Comparison of ENCODE assay signal across 34 mouse cellular contexts in genomic region chr1:134577384-134578120, GRCm38 (mm10). TPM values are rescaled to one million over a fixed set of nuclear protein-coding genes. Genes with fewer than 3 reads are reported as not detected.
DNase-seq lines count a peak whose midpoint lies in the region; ATAC-seq and TF ChIP-seq lines count a peak whose summit lies in the region.
"Had no signal": no experiment of that assay in that cellular context is flagged by ENCODE, and none has a peak within 500 bp of the region (broad histone marks: within the 10 kb centered on the region; RNA-seq: fewer than 3 reads in every experiment).

No protein-coding gene starts in this region.

- peaks cover 2% of the 10 kb centered on the region; the same call in 1 of the 2 replicates for H3K36me3 ChIP-seq in ES-E14 (ENCODE audit: control insufficient read depth, insufficient read depth, low read length, poor library complexity, severe bottlenecking)
- no peaks in the 10 kb centered on the region for H3K36me3 ChIP-seq in midbrain, embryonic 13.5 days
- H3K36me3 ChIP-seq: hindbrain, embryonic 12.5 days; hindbrain, embryonic 15.5 days had no signal

- TF ChIP-seq POLR2A in cerebellum, adult 2 months (IDR thresholded peaks at IDR 0.05; ENCODE audit: borderline replicate concordance, insufficient read depth, low read length) = no peak

- H3K4me1 ChIP-seq in cerebellum, adult 2 months (ENCODE audit: control insufficient read depth, insufficient read depth, low read length) = peaks cover 10% of the 10 kb centered on the region
- H3K4me1 ChIP-seq in ES-E14 (ENCODE audit: control insufficient read depth in 2 of 2, insufficient read depth in 2 of 2, low read length in 2 of 2, poor library complexity in 1 of 2) = peaks cover 10 to 22% of the 10 kb centered on the region in 2 experiments; a peak in 3 of 4 replicates
- peaks cover 10% of the 10 kb centered on the region for H3K4me1 ChIP-seq in midbrain, embryonic 13.5 days (replicated peaks)

- DNase-seq in cerebellum, adult 2 months = peak; percentile 41 to 61
- no peak for DNase-seq in cerebellum, adult 9-10 months
- peak; percentile 66 for DNase-seq in heart, adult 11 months
- no peak for DNase-seq in heart, adult 8-10 months (ENCODE audit: low spot score)
- DNase-seq in ES-E14 (ENCODE audit: low read depth, low spot score) = no peak
- DNase-seq in kidney, postnatal 25 days = no peak
- DNase-seq: adrenal gland, postnatal 10 days; adrenal gland, postnatal 36 days; cerebellum, adult 8-10 months; cerebellum, postnatal 14 days; forebrain, postnatal 0 days; gastrocnemius, postnatal 25 days; heart, adult 2 months; kidney, adult 2 months had no signal

- H3K27ac ChIP-seq in cerebellum, adult 2 months (ENCODE audit: insufficient read depth, low read length) = peak overlapping the region; percentile 28; the same call in 1 of the 2 replicates
- no peak overlapping the region for H3K27ac ChIP-seq in ES-E14 (ENCODE audit: insufficient read depth, low read depth, low read length, poor library complexity, severe bottlenecking)
- no peak overlapping the region for H3K27ac ChIP-seq in midbrain, embryonic 13.5 days
- H3K27ac ChIP-seq: forebrain, embryonic 10.5 days; heart, adult 2 months; hindbrain, embryonic 12.5 days; hindbrain, embryonic 15.5 days had no signal

- no peak overlapping the region for H3K4me2 ChIP-seq in midbrain, embryonic 13.5 days (replicated peaks)
- H3K4me2 ChIP-seq: heart, embryonic 11.5 days; hindbrain, embryonic 12.5 days; hindbrain, embryonic 15.5 days had no signal

- in situ Hi-C loops in ES-E14 (cut with MboI; ENCODE audit: low sequenced_read_pairs in 2 of 2, unreplicated experiment in 2 of 2) = no loop called here

- no peaks in the 10 kb centered on the region for H3K9me3 ChIP-seq in ES-E14 (ENCODE audit: control insufficient read depth, insufficient read depth, low read depth, low read length)
- no peaks in the 10 kb centered on the region for H3K9me3 ChIP-seq in midbrain, embryonic 13.5 days
- H3K9me3 ChIP-seq: forebrain, embryonic 10.5 days; hindbrain, embryonic 12.5 days; hindbrain, embryonic 15.5 days had no signal

- no peak for TF ChIP-seq CTCF in cerebellum, adult 2 months (IDR thresholded peaks at IDR 0.05; ENCODE audit: borderline replicate concordance, insufficient read depth, low read depth, low read length)

- no peak overlapping the region for H3K9ac ChIP-seq in ES-E14 (ENCODE audit: insufficient read depth, low read depth, low read length, poor library complexity, severe bottlenecking)
- no peak overlapping the region for H3K9ac ChIP-seq in midbrain, embryonic 13.5 days (replicated peaks)
- H3K9ac ChIP-seq: forebrain, postnatal 0 days; hindbrain, embryonic 12.5 days; hindbrain, embryonic 15.5 days had no signal

- ATAC-seq in midbrain, embryonic 13.5 days = no peak
- ATAC-seq: CD4-positive, CD25-positive, alpha-beta regulatory T cell, adult 4 months; forebrain, embryonic 14.5 days; forebrain, postnatal 0 days; intestine, postnatal 0 days; Patski had no signal

- WGBS in cerebellum, adult 2 months = 15% methylated on average over 6 of the region's 6 CpGs
- 87% methylated on average over 6 of the region's 6 CpGs for WGBS in midbrain, embryonic 13.5 days

- H3K4me3 ChIP-seq in cerebellum, adult 2 months (replicated peaks; ENCODE audit: insufficient read depth, low read depth, low read length) = no peak overlapping the region
- no peak overlapping the region for H3K4me3 ChIP-seq in ES-E14 (ENCODE audit: insufficient read depth in 1 of 2, low read depth in 1 of 2, low read length in 2 of 2, poor library complexity in 1 of 2, severe bottlenecking in 1 of 2)
- H3K4me3 ChIP-seq in midbrain, embryonic 13.5 days (replicated peaks) = no peak overlapping the region
- H3K4me3 ChIP-seq: forebrain, embryonic 10.5 days; heart, adult 2 months; hindbrain, embryonic 12.5 days; hindbrain, embryonic 15.5 days had no signal

- no peaks in the 10 kb centered on the region for H3K27me3 ChIP-seq in cerebellum, adult 2 months (ENCODE audit: control insufficient read depth, insufficient read depth, low read length)
- H3K27me3 ChIP-seq in midbrain, embryonic 13.5 days = no peaks in the 10 kb centered on the region
- H3K27me3 ChIP-seq: hindbrain, embryonic 12.5 days; hindbrain, embryonic 15.5 days; Patski had no signal

TF ChIP-seq in ES-E14, 5 proteins besides CTCF, POLR2A, EP300 and RAD21:
- TF ChIP-seq HCFC1 (IDR thresholded peaks at IDR 0.05; ENCODE audit: borderline replicate concordance, insufficient read depth, low read length) (no peak), CHD2 (IDR thresholded peaks at IDR 0.05; ENCODE audit: low read depth, low read length) (no peak), ZNF384 (IDR thresholded peaks at IDR 0.05; ENCODE audit: low read depth, low read length) (peak; percentile 73), MAFK (IDR thresholded peaks at IDR 0.05; ENCODE audit: insufficient read depth, low read depth, low read length) (no peak), ZC3H11A (IDR thresholded peaks at IDR 0.05; ENCODE audit: borderline replicate concordance, low read depth, low read length) (no peak)

RNA-seq across cellular contexts. Expression of gene Kdm5b, which starts 17.6 kb away (rescaled TPM):
- polyA plus RNA-seq in cerebellum, adult 2 months (2012; rRNA removed) = 20.5 and 22.9 TPM in 2 replicates
- 10 to 100 TPM; 11.0 to 11.9 (median 11.4) TPM for total RNA-seq in heart, adult 8-10 months (2022)
- total RNA-seq in ES-E14 (2012; rRNA removed) = 127 and 182 TPM in 2 replicates
- 110 and 111 TPM in 2 replicates for polyA plus RNA-seq in midbrain, embryonic 13.5 days (2015; fragmentation: Nextera tagmentation; extraction: Ambion mirVana)

RNA-seq across cellular contexts. Expression of gene Mgat4e, which starts 28.1 kb away (rescaled TPM):
- polyA plus RNA-seq in cerebellum, adult 2 months (2012; rRNA removed) = 0.13 TPM in 1 of 2 replicates, not detected in the other
- not detected for total RNA-seq in heart, adult 8-10 months (2022)
- 0.76 and 2.1 TPM in 2 replicates for total RNA-seq in ES-E14 (2012; rRNA removed)
- not detected in 2 replicates for polyA plus RNA-seq in midbrain, embryonic 13.5 days (2015; fragmentation: Nextera tagmentation; extraction: Ambion mirVana)
- total RNA-seq: adrenal gland, adult 18-20 months; adrenal gland, postnatal 10 days; adrenal gland, postnatal 36 days; forebrain, postnatal 0 days; gastrocnemius, adult 8-10 months; gastrocnemius, postnatal 25 days; heart, adult 2 months; heart, postnatal 25 days had no signal
- polyA plus RNA-seq: C2C12; CD4-positive, CD25-positive, alpha-beta regulatory T cell, adult 4 months; embryonic facial prominence, embryonic 11.5 days; embryonic facial prominence, embryonic 14.5 days; forebrain, embryonic 10.5 days; forebrain, embryonic 14.5 days; forebrain, postnatal 0 days; frontal cortex, adult 2 months; heart, adult 2 months; heart, embryonic 11.5 days; heart, embryonic 14.5 days; heart, postnatal 0 days; hindbrain, embryonic 12.5 days; hindbrain, embryonic 15.5 days; intestine, embryonic 14.5 days; intestine, postnatal 0 days; kidney, embryonic 14.5 days; Patski had no signal

Comparison
In these comparisons a context has a peak if more than half of its experiments do, and no peak if none do; other contexts are left out.
1. DNase-seq: peak in cerebellum, adult 2 months (2 of 2) and heart, adult 11 months (single experiment); none in cerebellum, adult 9-10 months (single experiment), heart, adult 8-10 months (single experiment), ES-E14 (single experiment) and kidney, postnatal 25 days (0 of 2).